In genomic region chr14:64574277-64574676, GRCm38 (mm10) we compare ENCODE assay signal across 12 mouse cellular contexts.
DNase-seq lines count a peak whose midpoint lies in the region; ATAC-seq and TF ChIP-seq lines count a peak whose summit lies in the region.
"Had no signal": no experiment of that assay in that cellular context is flagged by ENCODE, and none has a peak within 500 bp of the region (broad histone marks: within the 10 kb centered on the region; RNA-seq: fewer than 3 reads in every experiment).

No protein-coding gene starts in this region.

- H3K4me1 ChIP-seq in forebrain, embryonic 16.5 days (replicated peaks; ENCODE audit: control insufficient read depth, insufficient read depth, low read length): peaks cover 12% of the 10 kb centered on the region
- no peaks in the 10 kb centered on the region for H3K4me1 ChIP-seq in midbrain, postnatal 0 days (ENCODE audit: insufficient read depth, low read length)
- H3K4me1 ChIP-seq: kidney, embryonic 15.5 days had no signal

- ATAC-seq in forebrain, embryonic 16.5 days: peak; percentile 80
- peak; percentile 68 for ATAC-seq in midbrain, postnatal 0 days (ENCODE audit: low FRiP score)
- ATAC-seq: activated CD4-positive, CD25-positive, alpha-beta regulatory T cell, adult 4 months; liver, postnatal 0 days had no signal

- no peak for TF ChIP-seq CTCF in midbrain, postnatal 0 days (IDR thresholded peaks at IDR 0.05)

- peak overlapping the region; percentile 37 for H3K4me3 ChIP-seq in forebrain, embryonic 16.5 days (replicated peaks; ENCODE audit: low read length)
- H3K4me3 ChIP-seq in midbrain, postnatal 0 days (ENCODE audit: low read depth, low read length): peak overlapping the region; percentile 36
- H3K4me3 ChIP-seq: kidney, embryonic 15.5 days had no signal

- H3K27me3 ChIP-seq in forebrain, embryonic 16.5 days (replicated peaks; ENCODE audit: control insufficient read depth, insufficient read depth, low read length): 0 out of 2 replicates have a peak, but pooled peaks cover 2% of the 10 kb centered on the region
- H3K27me3 ChIP-seq in midbrain, postnatal 0 days (ENCODE audit: insufficient read depth, low read length): no peaks in the 10 kb centered on the region

- H3K9me3 ChIP-seq in forebrain, embryonic 16.5 days (ENCODE audit: control insufficient read depth, low read length): no peaks in the 10 kb centered on the region
- H3K9me3 ChIP-seq in midbrain, postnatal 0 days (ENCODE audit: low read length): no peaks in the 10 kb centered on the region
- H3K9me3 ChIP-seq: kidney, embryonic 15.5 days had no signal

- H3K27ac ChIP-seq in forebrain, embryonic 16.5 days (ENCODE audit: low read length): peak overlapping the region; percentile 76
- peak overlapping the region; percentile 90 for H3K27ac ChIP-seq in midbrain, postnatal 0 days (ENCODE audit: low read depth, low read length)
- H3K27ac ChIP-seq: kidney, embryonic 15.5 days had no signal

- H3K9ac ChIP-seq in forebrain, embryonic 16.5 days (replicated peaks; ENCODE audit: low read depth, low read length): peak overlapping the region; percentile 51
- H3K9ac ChIP-seq in midbrain, postnatal 0 days (replicated peaks; ENCODE audit: low read length, poor library complexity, severe bottlenecking): peak overlapping the region; percentile 65
- H3K9ac ChIP-seq: kidney, embryonic 15.5 days; liver, postnatal 0 days had no signal

- H3K36me3 ChIP-seq in forebrain, embryonic 16.5 days (ENCODE audit: control insufficient read depth, insufficient read depth): no peaks in the 10 kb centered on the region
- H3K36me3 ChIP-seq in midbrain, postnatal 0 days (ENCODE audit: insufficient read depth, low read length): no peaks in the 10 kb centered on the region
- H3K36me3 ChIP-seq: kidney, embryonic 15.5 days had no signal

- WGBS in forebrain, embryonic 16.5 days: 46% methylated on average over 7 of the region's 7 CpGs
- 33% methylated on average over 7 of the region's 7 CpGs for WGBS in midbrain, postnatal 0 days

- H3K4me2 ChIP-seq in forebrain, embryonic 16.5 days (ENCODE audit: low read length): peak overlapping the region; percentile 33
- peak overlapping the region; percentile 54 for H3K4me2 ChIP-seq in midbrain, postnatal 0 days (ENCODE audit: low read depth, low read length, poor library complexity, severe bottlenecking)
- H3K4me2 ChIP-seq: kidney, embryonic 15.5 days had no signal

- peak; percentile 30 to 41 for DNase-seq in layer of hippocampus, postnatal 10 days (ENCODE audit: low spot score in 2 of 2)
- DNase-seq in layer of hippocampus, postnatal 14 days (ENCODE audit: low spot score in 2 of 2): no peak
- peak; percentile 80 for DNase-seq in brain, adult 2 months (ENCODE audit: low read depth, low spot score)
- peak; percentile 68 for DNase-seq in midbrain, postnatal 0 days (ENCODE audit: low spot score)
- DNase-seq in gastrocnemius, postnatal 10 days: no peak
- DNase-seq in lung, postnatal 10 days: no peak
- no peak for DNase-seq in embryo, embryonic 10 days (ENCODE audit: low spot score)
- DNase-seq: liver, postnatal 0 days; spleen, adult 18-20 months had no signal

Comparison
In these comparisons a context has a peak if more than half of its experiments do, and no peak if none do; other contexts are left out.
1. DNase-seq: peak in layer of hippocampus, postnatal 10 days (2 of 2), brain, adult 2 months (single experiment) and midbrain, postnatal 0 days (single experiment); none in layer of hippocampus, postnatal 14 days (0 of 2), gastrocnemius, postnatal 10 days (single experiment), lung, postnatal 10 days (single experiment) and embryo, embryonic 10 days (single experiment).